Mouse (Mus musculus): ENCODE results near the gene Gpatch8. TPM values are rescaled to one million over a fixed set of nuclear protein-coding genes. Genes with fewer than 3 reads are reported as not detected.

Gene Gpatch8
- polyA plus RNA-seq, 1 experiment, result 9.0 TPM

DNA sequence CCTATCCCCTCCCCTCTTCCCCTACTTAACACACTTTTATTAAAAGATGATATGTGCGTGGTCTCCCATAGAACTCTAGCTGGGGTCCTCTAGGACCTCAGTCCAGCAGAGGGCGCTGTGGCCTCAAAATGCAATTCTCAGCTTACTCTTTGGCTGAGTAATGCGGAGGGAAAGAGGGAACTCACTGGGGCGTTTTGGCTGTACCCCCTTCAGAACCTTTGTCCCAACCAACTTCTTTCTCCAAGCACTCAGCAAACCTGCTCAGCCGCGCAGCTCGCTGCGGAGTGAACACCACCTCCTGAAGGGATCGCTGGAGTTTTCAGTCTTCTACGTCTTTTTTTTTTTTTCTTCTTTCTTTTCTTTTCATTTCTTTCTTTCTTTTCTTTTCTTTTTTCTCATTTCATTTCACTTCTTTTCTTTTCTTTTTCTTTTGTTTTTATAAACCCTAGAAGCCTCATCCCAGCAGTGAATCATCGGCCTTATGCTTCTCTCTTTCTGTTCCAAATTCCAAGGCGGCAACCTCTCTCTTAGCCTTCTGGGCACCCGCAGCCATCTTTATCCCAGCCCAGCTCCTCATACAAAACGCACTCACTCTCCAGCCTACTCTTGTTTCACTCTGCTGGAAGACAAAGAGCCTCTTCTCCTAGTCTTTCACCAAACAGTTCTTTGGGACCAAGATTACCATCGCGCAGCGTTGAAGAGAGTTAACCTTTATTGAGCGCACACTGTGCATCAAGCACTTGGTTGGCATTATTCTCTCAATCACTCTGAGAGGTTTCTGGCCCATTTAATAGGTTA lies 16.9 kb upstream of the Gpatch8 start:
- peak overlapping the region; percentile 20 for H3K4me3 ChIP-seq
- TF ChIP-seq MYOG (IDR thresholded peaks at IDR 0.05; ENCODE audit: control insufficient read depth in 1 of 3, insufficient read depth in 1 of 3, insufficient read length in 2 of 3, low read depth in 2 of 3) (no peak), POLR2A (IDR thresholded peaks at IDR 0.05; ENCODE audit: insufficient read length, low read depth) (no peak), REST (IDR thresholded peaks at IDR 0.05; ENCODE audit: insufficient read depth, insufficient read length) (no peak), E2F4 (IDR thresholded peaks at IDR 0.05; ENCODE audit: insufficient read depth) (no peak), MYOD1 (IDR thresholded peaks at IDR 0.05; ENCODE audit: control insufficient read depth in 1 of 3, insufficient read length in 2 of 3, low read depth in 2 of 3) (no peak), CEBPB (IDR thresholded peaks at IDR 0.05; ENCODE audit: insufficient read depth, poor library complexity, severe bottlenecking) (no peak), TCF3 (IDR thresholded peaks at IDR 0.05; ENCODE audit: insufficient read length, low read depth) (no peak)
- H3K27me3 ChIP-seq (ENCODE audit: control insufficient read depth, insufficient read depth, insufficient read length), result no peaks in the 10 kb centered on the region

DNA sequence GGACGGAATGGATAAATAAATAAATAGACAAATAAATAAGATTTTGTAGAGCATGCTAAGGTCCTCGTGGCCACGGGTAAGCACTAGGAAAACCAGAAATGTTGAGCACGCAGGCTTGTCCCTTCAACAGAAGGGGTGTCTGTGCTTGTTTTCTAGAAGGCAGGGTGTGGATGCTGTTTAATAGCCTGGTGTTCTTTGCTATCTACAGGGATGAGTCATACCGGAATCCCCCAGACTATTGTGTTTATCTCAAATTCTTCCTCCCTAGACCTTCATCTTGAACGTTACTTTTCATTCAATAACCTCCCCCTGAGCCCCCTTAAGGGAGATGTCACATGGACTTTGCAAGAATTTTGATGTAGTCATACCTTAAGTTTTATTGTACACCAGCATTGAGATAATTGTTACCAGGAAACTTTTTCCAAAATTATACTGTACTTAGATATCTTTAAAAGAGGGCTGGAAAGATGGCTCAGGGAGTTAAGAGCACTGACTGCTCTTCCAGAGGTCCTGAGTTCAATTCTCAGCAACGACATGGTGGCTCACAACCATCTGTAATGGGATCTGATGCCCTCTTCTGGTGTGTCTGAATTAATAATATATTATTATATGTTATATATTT lies 12.7 kb upstream of the Gpatch8 start:
- no peak overlapping the region for H3K4me2 ChIP-seq (ENCODE audit: low read depth)
- no peaks in the 10 kb centered on the region for H3K27me3 ChIP-seq (ENCODE audit: control insufficient read depth, insufficient read depth, insufficient read length)
- no peaks in the 10 kb centered on the region for H3K79me2 ChIP-seq (ENCODE audit: control insufficient read depth, insufficient read depth)
- TF ChIP-seq SRF (IDR thresholded peaks at IDR 0.05; ENCODE audit: control insufficient read depth, insufficient read length, low read depth) (no peak), TCF3 (IDR thresholded peaks at IDR 0.05; ENCODE audit: insufficient read length, low read depth) (no peak), USF1 (IDR thresholded peaks at IDR 0.05; ENCODE audit: low read depth) (no peak), MYOG (IDR thresholded peaks at IDR 0.05; ENCODE audit: control insufficient read depth in 1 of 3, insufficient read depth in 1 of 3, insufficient read length in 2 of 3, low read depth in 2 of 3) (no peak), MAX (IDR thresholded peaks at IDR 0.05; ENCODE audit: low read depth) (no peak), POLR2A (IDR thresholded peaks at IDR 0.05; ENCODE audit: insufficient read length, low read depth) (no peak), MYOD1 (IDR thresholded peaks at IDR 0.05; ENCODE audit: control insufficient read depth in 1 of 3, insufficient read length in 2 of 3, low read depth in 2 of 3) (no peak), CEBPB (IDR thresholded peaks at IDR 0.05; ENCODE audit: insufficient read depth, poor library complexity, severe bottlenecking) (no peak)
- no peaks in the 10 kb centered on the region for H3K36me3 ChIP-seq (ENCODE audit: control insufficient read depth, insufficient read depth)
- no peak overlapping the region for H3K4me3 ChIP-seq
- no peak overlapping the region for H3ac ChIP-seq (ENCODE audit: control insufficient read depth, insufficient read length)

More for the DNA sequence above, 16.9 kb upstream of the Gpatch8 start:
- H3K36me3 ChIP-seq (ENCODE audit: control insufficient read depth, insufficient read depth), result no peaks in the 10 kb centered on the region
- H3K4me2 ChIP-seq (ENCODE audit: low read depth), result peak overlapping the region; percentile 91
- H3ac ChIP-seq (ENCODE audit: control insufficient read depth, insufficient read length), result no peak overlapping the region
- no peaks in the 10 kb centered on the region for H3K79me2 ChIP-seq (ENCODE audit: control insufficient read depth, insufficient read depth)

DNA sequence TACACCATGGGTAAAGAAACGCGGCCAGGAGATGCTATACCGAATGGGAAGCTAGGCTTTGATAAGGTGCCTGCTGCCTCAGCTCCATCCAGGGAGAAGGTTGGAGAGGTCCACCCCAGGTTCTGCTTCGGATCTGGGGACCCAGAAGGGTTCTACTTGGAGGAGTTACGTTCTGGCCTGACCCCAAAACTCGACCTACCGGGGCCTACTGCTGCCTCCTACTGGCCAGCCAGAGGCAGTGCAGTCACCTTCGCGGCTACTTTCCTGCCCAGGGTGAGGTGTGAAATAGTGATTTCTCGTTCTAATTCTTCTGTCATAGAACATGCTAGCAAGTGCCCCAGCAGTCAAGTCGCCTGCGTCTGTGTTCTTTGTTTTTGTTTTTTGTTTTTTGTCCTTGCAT lies 12.0 kb upstream of the Gpatch8 start:
- Histone ChIP-seq H3K4me3 (no peak overlapping the region), H3K27me3 (ENCODE audit: control insufficient read depth, insufficient read depth, insufficient read length) (no peaks in the 10 kb centered on the region), H3K4me2 (ENCODE audit: low read depth) (no peak overlapping the region), H3K79me2 (ENCODE audit: control insufficient read depth, insufficient read depth) (no peaks in the 10 kb centered on the region), H3ac (ENCODE audit: control insufficient read depth, insufficient read length) (no peak overlapping the region), H3K36me3 (ENCODE audit: control insufficient read depth, insufficient read depth) (no peaks in the 10 kb centered on the region)
- TF ChIP-seq POLR2AphosphoS2 (IDR thresholded peaks at IDR 0.05; ENCODE audit: insufficient read length, low read depth) (no peak), E2F4 (IDR thresholded peaks at IDR 0.05; ENCODE audit: insufficient read depth) (no peak), MYOG (IDR thresholded peaks at IDR 0.05; ENCODE audit: control insufficient read depth in 1 of 3, insufficient read depth in 1 of 3, insufficient read length in 2 of 3, low read depth in 2 of 3) (no peak), MAX (IDR thresholded peaks at IDR 0.05; ENCODE audit: low read depth) (no peak), CEBPB (IDR thresholded peaks at IDR 0.05; ENCODE audit: insufficient read depth, poor library complexity, severe bottlenecking) (no peak), USF1 (IDR thresholded peaks at IDR 0.05; ENCODE audit: low read depth) (no peak), MYOD1 (IDR thresholded peaks at IDR 0.05; ENCODE audit: control insufficient read depth in 1 of 3, insufficient read length in 2 of 3, low read depth in 2 of 3) (no peak), TCF3 (IDR thresholded peaks at IDR 0.05; ENCODE audit: insufficient read length, low read depth) (no peak)

DNA sequence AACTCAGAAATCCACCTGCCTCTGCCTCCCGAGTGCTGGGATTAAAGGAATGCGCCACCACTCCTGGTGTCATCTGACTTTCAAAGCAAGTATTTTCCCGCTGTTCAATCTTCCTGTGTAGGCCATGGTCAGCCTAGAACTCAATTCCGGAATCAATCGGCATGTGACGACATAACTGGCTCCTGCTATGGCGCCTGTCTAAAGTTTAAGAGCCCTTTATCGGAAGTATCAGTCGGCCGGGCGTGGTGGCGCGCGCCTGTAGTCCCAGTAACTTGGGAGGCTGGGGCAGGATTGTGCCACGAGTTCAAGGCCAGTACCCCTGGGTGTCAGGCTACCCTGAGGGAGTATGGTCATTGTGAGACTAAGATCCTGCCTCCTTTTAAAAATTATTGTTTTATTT lies 11.5 kb upstream of the Gpatch8 start:
- Histone ChIP-seq H3ac (ENCODE audit: control insufficient read depth, insufficient read length) (no peak overlapping the region), H3K36me3 (ENCODE audit: control insufficient read depth, insufficient read depth) (no peaks in the 10 kb centered on the region), H3K4me3 (no peak overlapping the region), H3K79me2 (ENCODE audit: control insufficient read depth, insufficient read depth) (no peaks in the 10 kb centered on the region), H3K27me3 (ENCODE audit: control insufficient read depth, insufficient read depth, insufficient read length) (no peaks in the 10 kb centered on the region), H3K4me2 (ENCODE audit: low read depth) (no peak overlapping the region)
- no peak for TF ChIP-seq MYOD1 (IDR thresholded peaks at IDR 0.05; ENCODE audit: control insufficient read depth in 1 of 3, insufficient read length in 2 of 3, low read depth in 2 of 3)
- TF ChIP-seq SRF (IDR thresholded peaks at IDR 0.05; ENCODE audit: control insufficient read depth, insufficient read length, low read depth), result no peak
- no peak for TF ChIP-seq MYOG (IDR thresholded peaks at IDR 0.05; ENCODE audit: control insufficient read depth in 1 of 3, insufficient read depth in 1 of 3, insufficient read length in 2 of 3, low read depth in 2 of 3)
- TF ChIP-seq POLR2A (IDR thresholded peaks at IDR 0.05; ENCODE audit: insufficient read length, low read depth), result no peak
- no peak for TF ChIP-seq POLR2AphosphoS2 (IDR thresholded peaks at IDR 0.05; ENCODE audit: insufficient read length, low read depth)
- TF ChIP-seq REST (IDR thresholded peaks at IDR 0.05; ENCODE audit: insufficient read depth, insufficient read length), result no peak
- no peak for TF ChIP-seq MAX (IDR thresholded peaks at IDR 0.05; ENCODE audit: low read depth)
- no peak for TF ChIP-seq E2F4 (IDR thresholded peaks at IDR 0.05; ENCODE audit: insufficient read depth)
- no peak for TF ChIP-seq USF1 (IDR thresholded peaks at IDR 0.05; ENCODE audit: low read depth)
- no peak for TF ChIP-seq TCF3 (IDR thresholded peaks at IDR 0.05; ENCODE audit: insufficient read length, low read depth)
- TF ChIP-seq TCF12 (IDR thresholded peaks at IDR 0.05; ENCODE audit: insufficient read depth, poor library complexity, severe bottlenecking), result no peak
- no peak for TF ChIP-seq CEBPB (IDR thresholded peaks at IDR 0.05; ENCODE audit: insufficient read depth, poor library complexity, severe bottlenecking)

All from myocyte (in vitro differentiated cells).